Mouse (Mus musculus) olfactory bulb, adult 2 months (tissue): Measurements from ENCODE around the gene Ttc32. TPM values are rescaled to one million over a fixed set of nuclear protein-coding genes. Genes with fewer than 3 reads are reported as not detected.

ENCODE experiments used
- H3K27ac ChIP-seq: fragments of 200-500 bp; 2 replicates; pipeline ENCODE4 v1.5.1; 2012; ENCODE audit warnings: low read depth, low read length; ENCODE audit not compliant: insufficient read depth
- H3K4me1 ChIP-seq: fragments of 200-500 bp; 2 replicates; pipeline ENCODE4 v1.6.1; 2012; ENCODE audit warnings: low read length; ENCODE audit not compliant: control insufficient read depth, insufficient read depth
- H3K4me3 ChIP-seq: fragments of 200-500 bp; 2 replicates; pipeline ENCODE4 v1.5.1; 2012; ENCODE audit warnings: mild to moderate bottlenecking, low read depth, low read length, moderate library complexity; ENCODE audit not compliant: insufficient read depth
- CTCF ChIP-seq: fragments of 200-500 bp; IDR thresholded peaks from 2 replicates; pipeline ENCODE4 v1.5.1; 2012; ENCODE audit warnings: low read depth, mild to moderate bottlenecking, low read length, moderate library complexity; ENCODE audit not compliant: insufficient read depth
- POLR2A ChIP-seq: fragments of 200-500 bp; IDR thresholded peaks from 2 replicates; pipeline ENCODE4 v1.6.1; 2012; ENCODE audit warnings: mild to moderate bottlenecking, low read depth, low read length, moderate library complexity; ENCODE audit not compliant: insufficient read depth
- WGBS: fragments of 180-500 bp; shearing (Covaris S2); methylation state at CpG from one replicate; pipeline ENCODE4 v1.1.7; 2018; 5-methylcytosine and 5-hydroxymethylcytosine counted together
- polyA plus RNA-seq: library from polyadenylated mRNA; stranded (reverse); fragments of >200 nt; gene quantifications from 2 replicates; pipeline ENCODE4 v1.2.4, GENCODE M21; 2012; ENCODE audit warnings: low replicate concordance; ENCODE audit not compliant: missing spikeins, insufficient read depth, insufficient read length

The Ttc32 gene
- polyA plus RNA-seq = not detected in 2 replicates

DNA sequence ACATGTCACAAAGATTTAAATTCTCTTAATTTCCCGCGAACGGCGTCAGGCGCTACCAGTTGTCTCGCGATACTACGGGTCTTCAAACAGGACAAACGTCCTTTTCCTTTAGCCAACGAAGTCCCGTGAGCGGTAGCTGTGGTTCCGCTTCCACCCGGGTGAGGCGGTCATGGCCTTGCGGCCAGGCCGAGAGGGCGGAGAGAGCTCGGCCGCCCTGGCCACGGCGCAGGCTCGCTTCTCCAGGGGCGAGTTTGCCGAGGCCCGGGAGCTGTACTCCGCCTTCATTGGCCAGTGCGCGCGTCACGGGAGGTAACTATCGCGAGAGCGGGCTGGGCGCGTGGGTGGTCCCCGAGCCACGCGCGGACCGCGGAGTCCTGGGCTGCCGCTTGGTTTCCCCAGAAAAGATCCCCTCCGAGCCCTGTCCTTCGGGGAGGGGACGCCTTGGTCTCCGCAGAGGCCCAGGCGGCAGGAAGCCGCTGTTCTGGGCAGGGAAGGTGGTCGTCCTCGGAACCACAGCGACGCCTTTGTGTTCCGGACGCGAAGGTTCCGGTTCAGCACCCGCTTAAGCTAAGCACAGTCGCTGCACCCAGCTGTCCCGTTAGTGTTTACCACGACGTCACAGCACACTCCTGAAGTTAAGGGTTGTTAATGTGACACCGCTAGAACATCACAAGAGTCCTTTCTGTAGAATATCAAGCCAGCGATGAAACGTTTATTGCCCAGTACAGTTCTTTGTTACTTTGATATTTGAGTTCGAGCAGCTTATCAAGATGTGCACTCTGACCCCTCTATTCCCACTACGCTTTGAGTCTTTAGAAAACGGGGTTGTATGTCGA lies at the start of gene Ttc32:
Gene Ttc32 (plus strand): TSS at position 110 of the 836 bp plus-strand sequence.
- 1% methylated on average over 69 of the region's 69 CpGs for WGBS
- Histone ChIP-seq H3K27ac (peak within 1 kb of the TSS; percentile 99), H3K4me3 (peak within 1 kb of the TSS; percentile 73), H3K4me1 (no peaks in the 10 kb centered on the region; the same call in 1 of the 2 replicates)
- TF ChIP-seq CTCF (no peak), POLR2A (peak; percentile 99)

DNA sequence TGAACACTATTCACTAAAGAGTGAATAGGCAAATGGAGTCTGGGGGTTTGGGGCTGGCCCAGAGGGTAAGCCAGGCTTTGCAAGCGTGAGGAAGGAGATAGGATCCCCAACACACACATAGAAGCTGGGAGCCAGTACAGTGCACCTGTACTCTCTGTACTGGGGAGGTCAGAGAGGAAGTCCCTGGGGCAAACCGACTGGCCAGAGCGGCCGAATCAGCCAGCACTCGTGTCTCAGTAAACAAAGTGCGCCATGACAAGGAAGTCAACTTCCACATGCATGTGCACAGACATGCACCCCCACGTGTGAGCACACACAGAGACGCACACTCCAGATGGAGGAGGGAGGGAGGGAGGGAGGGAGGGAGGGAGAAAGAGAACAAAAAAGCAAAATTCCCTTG lies 36.6 kb upstream of the Ttc32 start:
- no peak overlapping the region for H3K4me3 ChIP-seq
- TF ChIP-seq POLR2A = no peak
- no peak for TF ChIP-seq CTCF

DNA sequence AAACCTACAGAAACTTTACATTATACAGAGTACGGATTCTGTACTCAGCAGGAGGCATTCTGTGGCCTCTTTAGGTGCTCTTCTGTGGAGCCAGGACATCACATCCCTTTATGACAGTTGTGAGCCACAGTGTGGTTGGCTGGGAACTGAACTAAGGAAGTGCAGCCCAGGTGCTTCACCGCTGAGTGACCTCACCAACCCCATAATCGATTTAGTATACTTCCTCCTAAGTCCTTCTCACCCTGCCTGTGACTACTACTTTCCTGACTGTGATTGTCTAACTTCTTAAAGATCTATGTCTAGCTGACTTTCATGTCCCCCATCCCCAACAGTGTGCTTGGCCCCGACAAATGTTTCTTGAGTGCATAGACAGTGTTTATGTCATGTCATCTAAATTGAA lies 31.5 kb upstream of the Ttc32 start:
- no peak overlapping the region for H3K27ac ChIP-seq
- TF ChIP-seq CTCF (no peak), POLR2A (no peak)
- WGBS = 95% methylated on average over 4 of the region's 4 CpGs
- no peak overlapping the region for H3K4me3 ChIP-seq
- 0 out of 2 replicates have a peak, but pooled peaks cover under 1% of the 10 kb centered on the region for H3K4me1 ChIP-seq

More for the DNA sequence above, 36.6 kb upstream of the Ttc32 start:
- Histone ChIP-seq H3K27ac (no peak overlapping the region; the same call in 1 of the 2 replicates), H3K4me1 (0 out of 2 replicates have a peak, but pooled peaks cover 3% of the 10 kb centered on the region)
- WGBS = 65% methylated on average over 8 of the region's 8 CpGs

DNA sequence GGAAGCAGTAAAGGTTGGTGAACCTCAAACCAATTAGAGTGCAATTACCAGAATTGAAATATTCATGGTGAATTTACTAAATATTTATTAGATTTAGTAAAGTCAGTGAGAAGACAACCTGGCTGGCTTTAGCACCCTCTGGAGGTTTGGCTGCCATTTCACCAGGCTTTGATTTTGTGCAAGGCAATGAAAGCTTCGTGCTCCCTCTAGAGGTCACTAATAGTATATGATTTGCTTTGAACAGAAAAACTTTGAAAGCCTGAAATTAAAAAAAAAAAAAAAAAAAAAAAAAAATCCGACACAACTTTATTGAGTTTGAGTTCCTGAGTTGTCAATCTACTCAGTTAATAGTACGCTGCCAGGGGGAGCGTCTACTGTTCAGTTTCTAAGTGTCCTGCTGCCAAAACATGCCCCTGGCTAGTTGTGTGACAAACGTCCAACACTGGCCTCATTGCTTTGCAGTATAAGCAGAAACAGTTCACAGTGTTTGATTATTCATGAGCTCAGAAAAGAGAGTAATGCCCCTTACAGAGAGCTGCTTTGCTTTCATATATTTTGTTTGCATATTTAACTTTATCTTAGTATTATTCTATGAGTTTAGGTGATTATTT lies 27.7 kb upstream of the Ttc32 start:
- 4% methylated on average over 5 of the region's 5 CpGs for WGBS
- TF ChIP-seq POLR2A (no peak), CTCF (no peak)
- Histone ChIP-seq H3K27ac (no peak overlapping the region), H3K4me1 (no peaks in the 10 kb centered on the region), H3K4me3 (no peak overlapping the region)

DNA sequence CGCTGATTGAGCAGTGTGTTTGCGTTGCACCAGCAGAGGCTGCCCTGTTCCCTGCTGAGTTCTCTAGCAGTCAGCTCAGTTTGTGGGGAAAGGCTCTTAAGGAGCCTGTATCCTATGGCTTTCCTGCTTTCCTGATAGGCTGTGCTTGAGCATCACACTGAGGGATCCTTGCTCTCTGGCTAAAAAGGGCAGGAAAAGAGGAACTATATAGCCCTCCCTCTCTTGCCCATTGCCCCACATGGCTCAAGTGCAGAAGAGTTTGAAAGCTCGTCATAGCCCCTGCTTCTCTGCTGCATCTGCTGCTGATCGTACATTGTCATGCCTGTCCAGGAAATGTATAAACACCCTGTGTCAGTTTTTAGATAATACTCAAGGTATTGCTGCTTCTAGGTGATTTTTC lies 22.7 kb upstream of the Ttc32 start:
- H3K27ac ChIP-seq = no peak overlapping the region
- no peak overlapping the region for H3K4me3 ChIP-seq
- no peaks in the 10 kb centered on the region for H3K4me1 ChIP-seq
- TF ChIP-seq POLR2A (no peak), CTCF (no peak)
- WGBS = 78% methylated on average over 4 of the region's 4 CpGs

DNA sequence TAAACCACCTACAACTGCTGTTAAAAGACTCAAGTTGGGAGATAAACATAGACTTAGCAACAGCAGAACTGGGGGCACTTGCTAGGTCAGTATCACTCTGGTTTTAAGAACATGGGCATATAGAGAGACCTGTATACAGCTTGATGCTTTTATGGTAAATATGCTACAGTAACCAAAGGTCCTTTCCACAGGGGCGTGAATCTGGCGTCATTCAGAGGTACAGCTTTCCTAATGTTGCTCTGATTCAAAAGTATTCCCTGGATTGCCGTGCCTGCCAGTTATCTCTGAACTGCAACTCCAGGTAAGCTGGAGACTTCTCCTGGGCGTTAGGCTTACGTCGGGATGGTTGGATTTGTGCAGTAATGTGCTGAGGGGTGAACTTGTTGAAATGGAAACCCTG lies 22.0 kb upstream of the Ttc32 start:
- H3K27ac ChIP-seq = no peak overlapping the region
- H3K4me1 ChIP-seq = no peaks in the 10 kb centered on the region
- WGBS = 96% methylated on average over 6 of the region's 6 CpGs
- no peak for TF ChIP-seq POLR2A
- no peak for TF ChIP-seq CTCF
- no peak overlapping the region for H3K4me3 ChIP-seq

DNA sequence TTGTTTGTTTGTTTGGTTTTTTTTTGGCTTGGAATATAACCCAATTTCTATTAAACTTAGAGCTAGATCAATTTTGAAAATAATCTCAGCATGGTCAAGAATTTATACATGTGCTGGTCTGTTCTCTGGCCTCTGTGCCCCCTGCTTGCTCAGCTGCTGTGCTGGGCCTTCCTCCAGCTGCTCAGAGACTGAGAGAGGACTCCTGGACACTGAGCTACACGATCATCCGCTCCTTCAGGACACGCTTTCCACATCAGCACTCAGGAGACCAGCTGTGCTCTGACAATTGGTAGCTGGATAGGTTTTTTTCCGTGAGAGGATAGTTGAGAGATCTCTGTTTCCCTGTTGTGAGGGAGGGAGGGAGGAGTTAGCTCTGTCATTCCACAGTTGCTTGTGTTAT lies 19.5 kb upstream of the Ttc32 start:
- Histone ChIP-seq H3K4me3 (no peak overlapping the region), H3K27ac (no peak overlapping the region)
- WGBS = 68% methylated on average over 4 of the region's 4 CpGs

DNA sequence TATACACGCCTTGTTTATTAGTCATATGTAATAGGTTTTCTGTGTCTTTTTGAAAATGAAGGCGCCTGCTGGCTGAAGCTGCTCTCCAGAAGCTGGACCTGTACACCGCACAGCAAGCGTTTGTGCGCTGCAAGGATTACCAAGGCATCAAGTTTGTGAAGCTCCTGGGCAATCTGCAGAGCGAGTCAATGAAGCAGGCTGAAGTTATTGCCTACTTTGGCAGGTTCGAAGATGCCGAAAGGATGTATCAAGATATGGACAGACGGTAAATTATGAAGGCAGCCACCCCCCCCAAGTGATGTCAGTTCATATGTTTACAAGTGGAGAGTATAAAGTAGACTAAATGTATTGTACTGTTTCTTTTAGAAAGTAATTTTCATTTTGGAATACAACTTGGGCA lies 13.4 kb upstream of the Ttc32 start:
- WGBS = 96% methylated on average over 9 of the region's 9 CpGs
- TF ChIP-seq CTCF = no peak
- no peak for TF ChIP-seq POLR2A
- Histone ChIP-seq H3K4me1 (peaks cover 5% of the 10 kb centered on the region), H3K27ac (no peak overlapping the region), H3K4me3 (no peak overlapping the region)

More for the DNA sequence above, 19.5 kb upstream of the Ttc32 start:
- TF ChIP-seq POLR2A (no peak), CTCF (no peak)
- H3K4me1 ChIP-seq = no peaks in the 10 kb centered on the region

DNA sequence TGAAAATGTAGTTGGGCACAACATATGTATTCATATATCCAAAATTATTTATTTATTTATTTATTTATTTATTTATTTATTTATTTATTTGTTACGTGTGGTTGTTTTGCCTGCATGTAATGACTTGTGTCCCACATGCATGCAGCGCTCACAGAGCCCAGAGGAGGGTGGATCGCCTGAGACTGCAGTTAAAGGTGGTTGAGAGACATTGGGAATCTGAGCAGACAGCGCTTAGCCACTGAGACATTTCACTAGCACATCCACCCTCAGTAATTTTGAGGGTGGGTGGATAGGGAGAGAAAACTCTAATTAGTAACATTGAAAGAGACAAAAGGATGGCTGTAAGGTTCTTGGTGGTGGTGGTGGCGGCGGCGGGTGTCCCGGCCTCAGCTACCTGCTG lies 9.4 kb upstream of the Ttc32 start:
- no peak overlapping the region for H3K4me3 ChIP-seq
- H3K27ac ChIP-seq = no peak overlapping the region
- H3K4me1 ChIP-seq = peaks cover 5% of the 10 kb centered on the region
- 70% methylated on average over 8 of the region's 8 CpGs for WGBS
- no peak for TF ChIP-seq CTCF
- no peak for TF ChIP-seq POLR2A
